Mouse (Mus musculus) megakaryocyte, adult 5-6 weeks (primary cell): ENCODE data around the gene Chrnd. TPM values are rescaled to one million over a fixed set of nuclear protein-coding genes. Genes with fewer than 3 reads are reported as not detected.

Source experiments
- ATAC-seq: 2 replicates; pipeline ENCODE4 v1.8.0; 2016; ENCODE audit warnings: mild to moderate bottlenecking, inconsistent platforms; ENCODE audit not compliant: poor library complexity, severe bottlenecking
- total RNA-seq, 2 experiments: library from RNA; stranded (forward) in 1 of 2; stranded (reverse) in 1 of 2; fragments of 153-499, 151-499 nt in 1 of 2; fragments of 221-1000, 200-1000 nt in 1 of 2; gene quantifications; 2 replicates each; pipeline versions ENCODE4 v1.2.3 to v1.2.4; 2015 to 2017

The Chrnd gene
- total RNA-seq, 2 experiments from 2014 or later = not detected

DNA sequence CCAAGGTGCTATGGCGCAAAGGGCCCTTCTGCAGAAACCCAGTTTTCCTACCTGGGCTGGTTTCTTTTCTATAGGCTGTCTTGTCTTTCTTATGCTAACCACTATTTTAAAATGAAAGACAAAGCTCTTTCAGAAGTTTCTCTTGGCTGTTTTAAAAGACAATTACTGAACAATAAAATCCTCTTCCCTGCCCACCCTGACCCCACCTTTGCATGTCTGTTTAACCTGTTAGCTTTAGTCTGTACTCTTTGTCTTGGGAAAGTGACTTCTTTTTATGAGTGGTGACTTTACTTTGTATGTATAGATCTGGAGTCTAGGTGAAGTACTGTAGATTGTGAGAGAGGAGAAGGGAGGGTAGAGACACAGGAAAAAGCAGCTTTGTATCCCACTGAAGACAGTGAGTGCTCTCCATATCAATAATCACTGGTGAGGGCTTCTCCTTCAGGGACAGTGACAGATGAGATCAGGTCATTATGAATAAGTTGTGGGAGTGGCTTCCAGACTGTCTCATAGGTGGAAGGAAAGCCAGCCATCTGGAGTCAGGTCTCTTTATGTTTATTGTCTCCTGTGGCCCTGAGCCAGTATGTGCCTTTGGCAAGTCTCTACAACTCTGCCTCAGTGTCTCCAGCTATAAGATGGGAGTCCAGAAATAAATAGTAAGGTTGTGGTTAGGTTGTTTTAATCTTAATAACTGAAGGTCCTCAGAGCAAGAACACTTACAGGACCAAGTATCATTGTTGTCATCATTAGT, 36.2 kb downstream of the Chrnd start:
- no peak for ATAC-seq

GRCm38 (mm10) chr1:87227160-87227550, 36.7 kb downstream of the Chrnd start:
- ATAC-seq = no peak

DNA sequence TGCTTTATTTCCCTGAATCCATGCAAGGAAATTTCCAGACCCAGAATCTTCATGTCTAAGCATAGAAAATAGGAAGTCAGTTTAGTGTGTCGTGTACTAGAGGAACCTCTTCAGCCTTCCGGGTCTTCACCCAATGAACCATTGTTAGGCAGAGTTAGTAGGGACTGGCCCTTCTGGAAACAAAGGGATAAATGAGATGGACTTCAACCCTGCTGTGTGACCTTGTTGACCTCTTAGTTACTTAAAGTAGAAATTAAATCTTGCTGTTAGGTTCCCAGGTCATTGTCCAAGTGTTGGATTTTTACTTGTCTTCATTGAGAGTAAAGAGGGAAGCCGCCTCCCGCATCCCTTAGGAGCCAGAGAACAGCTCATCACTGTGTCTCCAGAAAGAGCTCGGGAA, 40.2 kb downstream of the Chrnd start:
- no peak for ATAC-seq

DNA sequence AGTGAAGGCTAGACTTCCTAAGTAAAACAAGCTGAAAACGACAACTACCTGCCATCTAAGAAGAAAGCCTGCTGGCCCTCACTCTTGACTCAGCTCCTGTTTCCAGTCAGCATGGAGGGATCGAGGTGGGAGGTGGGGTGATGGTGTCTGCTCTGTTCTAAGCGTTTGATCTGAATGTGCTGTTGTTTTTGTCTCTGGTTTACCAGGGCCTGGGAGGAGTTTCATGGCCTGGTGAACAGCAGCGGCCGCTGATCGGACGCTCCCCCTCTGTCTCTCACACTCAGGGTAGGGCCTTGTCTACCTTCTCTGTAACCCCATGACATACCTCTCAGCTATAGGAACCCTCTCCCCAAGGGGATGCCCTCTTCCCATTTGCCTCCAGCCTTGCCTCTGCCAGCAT, 41.8 kb downstream of the Chrnd start:
- ATAC-seq = no peak

- no peak for ATAC-seq
Observed at GRCm38 (mm10) chr1:87239056-87239455, 48.6 kb downstream of the Chrnd start.

- no peak for ATAC-seq
Observed at GRCm38 (mm10) chr1:87243021-87243420, 52.6 kb downstream of the Chrnd start.

GRCm38 (mm10) chr1:87245430-87245829, 55.0 kb downstream of the Chrnd start:
- no peak for ATAC-seq

DNA sequence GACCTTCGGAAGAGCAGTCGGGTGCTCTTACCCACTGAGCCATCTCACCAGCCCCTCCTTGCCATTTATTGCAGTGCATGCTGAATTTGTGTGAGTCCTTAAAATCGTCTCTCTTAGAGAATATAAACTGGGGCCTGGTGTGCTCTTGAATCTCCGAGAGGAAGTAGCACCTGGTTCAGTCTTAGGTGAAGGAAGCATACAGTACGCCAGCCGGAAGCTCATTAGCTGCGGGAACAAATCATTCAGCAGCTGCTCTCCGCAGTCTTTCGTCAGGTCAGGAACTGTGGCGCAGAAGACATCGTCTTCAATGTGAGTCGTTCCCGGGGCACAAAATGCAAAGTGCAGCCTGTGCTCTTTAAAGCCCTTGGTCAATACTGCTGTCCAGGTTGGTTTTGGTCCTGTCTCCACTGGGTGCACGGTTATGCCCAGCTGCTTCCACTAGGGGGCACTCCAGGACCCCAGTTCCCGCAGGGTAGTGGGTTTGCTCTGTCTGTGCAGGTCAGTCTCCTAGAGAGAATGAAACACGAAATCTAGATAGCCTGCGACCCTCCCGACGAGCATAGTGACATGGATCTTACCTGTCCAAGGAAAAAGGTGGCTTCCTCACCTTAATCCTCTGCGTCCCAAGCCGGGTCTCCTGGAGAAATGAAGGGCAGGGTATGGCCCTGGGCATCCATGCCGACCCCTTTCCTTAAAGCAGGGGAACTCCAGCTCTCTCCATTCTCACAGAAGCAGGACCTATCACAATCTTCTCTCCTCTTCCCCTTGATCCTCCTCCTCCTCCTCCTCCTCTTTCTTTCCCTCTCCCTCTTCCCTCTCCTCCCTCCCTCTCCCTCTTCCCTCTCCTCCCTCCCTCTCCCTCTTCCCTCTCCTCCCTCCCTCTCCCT, 55.8 kb downstream of the Chrnd start:
- peak; percentile 92 for ATAC-seq

Other genes with a start within 250 kb of the Chrnd start
- gene Alppl2, start 100.7 kb upstream of the Chrnd start, total RNA-seq (2015) = not detected in 2 replicates
- gene Alppl2, start 100.7 kb upstream of the Chrnd start, total RNA-seq (2017) = not detected in 2 replicates
- gene Alpi, start 89.0 kb upstream of the Chrnd start, total RNA-seq (2015) = not detected in 2 replicates
- gene Alpi, start 89.0 kb upstream of the Chrnd start, total RNA-seq (2017) = not detected in 2 replicates
- gene Akp3, start 65.6 kb upstream of the Chrnd start, total RNA-seq (2015) = not detected in 2 replicates
- not detected in 2 replicates for gene Akp3, start 65.6 kb upstream of the Chrnd start, total RNA-seq (2017)
- not detected in 2 replicates for gene Ecel1, start 34.1 kb upstream of the Chrnd start, total RNA-seq (2015)
- gene Ecel1, start 34.1 kb upstream of the Chrnd start, total RNA-seq (2017) = not detected in 2 replicates
- not detected in 2 replicates for gene Prss56, start 7.3 kb upstream of the Chrnd start, total RNA-seq (2015)
- not detected in 2 replicates for gene Prss56, start 7.3 kb upstream of the Chrnd start, total RNA-seq (2017)
- not detected in 2 replicates for gene Chrng, start 14.1 kb downstream of the Chrnd start, total RNA-seq (2015)
- not detected in 2 replicates for gene Chrng, start 14.1 kb downstream of the Chrnd start, total RNA-seq (2017)
- 75.9 and 81.3 TPM in 2 replicates for gene Eif4e2, start 23.3 kb downstream of the Chrnd start, total RNA-seq (2015)
- gene Eif4e2, start 23.3 kb downstream of the Chrnd start, total RNA-seq (2017) = 118 and 156 TPM in 2 replicates
- 0.07 TPM in 1 of 2 replicates, not detected in the other for gene Efhd1, start 73.8 kb downstream of the Chrnd start, total RNA-seq (2015)
- gene Efhd1, start 73.8 kb downstream of the Chrnd start, total RNA-seq (2017) = not detected in 2 replicates
- gene Gigyf2, start 136.4 kb downstream of the Chrnd start, total RNA-seq (2015) = 38.6 and 39.0 TPM in 2 replicates
- 87.4 and 90.8 TPM in 2 replicates for gene Gigyf2, start 136.4 kb downstream of the Chrnd start, total RNA-seq (2017)
- not detected in 2 replicates for gene Kcnj13, start 204.1 kb downstream of the Chrnd start, total RNA-seq (2015)
- not detected in 2 replicates for gene Kcnj13, start 204.1 kb downstream of the Chrnd start, total RNA-seq (2017)